ENCODE assay signal across 17 mouse cellular contexts in the genomic region with DNA sequence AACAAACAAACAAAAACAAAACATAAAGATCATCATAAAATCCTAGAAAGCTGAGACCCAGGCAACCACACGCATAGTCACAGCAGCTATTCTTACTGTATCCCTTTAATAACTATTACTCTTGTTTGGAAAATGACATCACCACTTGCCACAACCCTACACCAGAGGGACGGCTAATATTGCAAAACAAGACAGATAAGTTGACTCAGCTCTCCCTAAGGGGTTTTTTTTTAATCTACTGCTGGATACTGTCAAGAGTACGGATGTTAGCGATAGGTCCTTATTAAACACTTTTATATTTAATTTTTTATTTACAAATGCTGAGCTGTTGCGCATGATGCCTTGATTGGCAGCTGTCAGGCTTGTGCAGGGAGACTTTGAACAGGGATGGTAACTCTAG. TPM values are rescaled to one million over a fixed set of nuclear protein-coding genes. Genes with fewer than 3 reads are reported as not detected.
DNase-seq lines count a peak whose midpoint lies in the region; ATAC-seq and TF ChIP-seq lines count a peak whose summit lies in the region.
"Had no signal": no experiment of that assay in that cellular context is flagged by ENCODE, and none has a peak within 500 bp of the region (broad histone marks: within the 10 kb centered on the region; RNA-seq: fewer than 3 reads in every experiment).

No protein-coding gene starts in this region.

- H3K4me2 ChIP-seq in lung, embryonic 14.5 days, result no peak overlapping the region
- no peak overlapping the region for H3K4me2 ChIP-seq in intestine, embryonic 15.5 days (replicated peaks)
- H3K4me2 ChIP-seq: hindbrain, embryonic 14.5 days; neural tube, embryonic 12.5 days had no signal

- no peak for ATAC-seq in lung, embryonic 14.5 days (ENCODE audit: insufficient read depth)
- no peak for ATAC-seq in intestine, embryonic 15.5 days
- ATAC-seq: activated CD4-positive, CD25-positive, alpha-beta regulatory T cell, adult 4 months had no signal

- 65% methylated on average over 5 of the region's 5 CpGs for WGBS in lung, embryonic 14.5 days
- 72% methylated on average over 5 of the region's 5 CpGs for WGBS in intestine, embryonic 15.5 days

- peak; percentile 21 for DNase-seq in gastrocnemius, adult 18-20 months (ENCODE audit: low spot score)
- DNase-seq in gastrocnemius, postnatal 10 days, result no peak
- DNase-seq in lung, embryonic 14.5 days, result peak; percentile 28
- DNase-seq in lung, adult 18-20 months, result no peak
- DNase-seq in skeletal muscle tissue, adult 2 months (ENCODE audit: low read depth, low spot score), result peak; percentile 54
- no peak for DNase-seq in kidney, postnatal 10 days
- DNase-seq: cerebellum, postnatal 10 days; kidney, adult 11 months; kidney, postnatal 25 days; midbrain, embryonic 14.5 days had no signal

- TF ChIP-seq CTCF in lung, embryonic 14.5 days (IDR thresholded peaks at IDR 0.05; ENCODE audit: low read depth), result no peak
- no peak for TF ChIP-seq CTCF in bone marrow macrophage, adult 2 months (IDR thresholded peaks at IDR 0.05; ENCODE audit: low read depth, low read length)

- no peak for TF ChIP-seq POLR2A in bone marrow macrophage, adult 2 months (IDR thresholded peaks at IDR 0.05; ENCODE audit: borderline replicate concordance, low read depth, low read length)

- H3K27ac ChIP-seq in lung, embryonic 14.5 days (ENCODE audit: low read depth), result no peak overlapping the region
- peak overlapping the region; percentile 74 for H3K27ac ChIP-seq in bone marrow macrophage, adult 2 months (ENCODE audit: insufficient read depth, low read depth, low read length)
- no peak overlapping the region for H3K27ac ChIP-seq in intestine, embryonic 15.5 days
- H3K27ac ChIP-seq: hindbrain, embryonic 14.5 days; liver, embryonic 14.5 days; neural tube, embryonic 12.5 days had no signal

- H3K4me3 ChIP-seq in lung, embryonic 14.5 days (ENCODE audit: low read depth, low read length), result no peak overlapping the region
- H3K4me3 ChIP-seq in bone marrow macrophage, adult 2 months (ENCODE audit: insufficient read depth, low read length), result 0 out of 2 replicates have a peak overlapping the region, but pooled peaks have one; percentile 15
- no peak overlapping the region for H3K4me3 ChIP-seq in intestine, embryonic 15.5 days (replicated peaks)
- H3K4me3 ChIP-seq: erythroblast, embryonic 14.5 days; neural tube, embryonic 12.5 days had no signal

- no peaks in the 10 kb centered on the region for H3K36me3 ChIP-seq in lung, embryonic 14.5 days (ENCODE audit: insufficient read depth)
- no peaks in the 10 kb centered on the region for H3K36me3 ChIP-seq in intestine, embryonic 15.5 days
- H3K36me3 ChIP-seq: neural tube, embryonic 12.5 days had no signal

- H3K4me1 ChIP-seq in lung, embryonic 14.5 days (ENCODE audit: insufficient read depth), result no peaks in the 10 kb centered on the region
- peaks cover 14% of the 10 kb centered on the region for H3K4me1 ChIP-seq in bone marrow macrophage, adult 2 months (ENCODE audit: control insufficient read depth, insufficient read depth, low read length)
- no peaks in the 10 kb centered on the region for H3K4me1 ChIP-seq in intestine, embryonic 15.5 days (replicated peaks)
- H3K4me1 ChIP-seq: neural tube, embryonic 12.5 days had no signal

- H3K9me3 ChIP-seq in lung, embryonic 14.5 days (ENCODE audit: low read depth, low read length), result no peaks in the 10 kb centered on the region
- no peaks in the 10 kb centered on the region for H3K9me3 ChIP-seq in intestine, embryonic 15.5 days
- H3K9me3 ChIP-seq: neural tube, embryonic 12.5 days had no signal

- no peaks in the 10 kb centered on the region for H3K27me3 ChIP-seq in lung, embryonic 14.5 days (ENCODE audit: insufficient read depth, low read length)
- H3K27me3 ChIP-seq in intestine, embryonic 15.5 days (replicated peaks), result no peaks in the 10 kb centered on the region
- H3K27me3 ChIP-seq: neural tube, embryonic 12.5 days had no signal

- H3K9ac ChIP-seq in lung, embryonic 14.5 days, result no peak overlapping the region
- H3K9ac ChIP-seq in intestine, embryonic 15.5 days, result no peak overlapping the region
- H3K9ac ChIP-seq: hindbrain, embryonic 14.5 days; liver, embryonic 14.5 days; neural tube, embryonic 12.5 days had no signal

RNA-seq across cellular contexts. Expression of a gene that starts 35.0 kb away (rescaled TPM):
- total RNA-seq in gastrocnemius, adult 18-20 months (2021), result 10 to 100 TPM; 29.0 to 38.6 TPM
- 10 to 100 TPM; 40.9 to 55.1 TPM for total RNA-seq in gastrocnemius, postnatal 10 days (2021)
- polyA plus RNA-seq in lung, embryonic 14.5 days (2014; fragmentation: Nextera tagmentation; extraction: Ambion mirVana), result 3.6 and 4.8 TPM in 2 replicates
- polyA plus RNA-seq in bone marrow macrophage, adult 2 months (2012; ENCODE audit: insufficient read depth, insufficient read length, missing spikeins), result 0.32 TPM in 1 of 2 replicates, not detected in the other
- polyA plus RNA-seq in intestine, embryonic 15.5 days (2015; fragmentation: Nextera tagmentation; extraction: Ambion mirVana), result 0.98 and 1.0 TPM in 2 replicates
- polyA plus RNA-seq: erythroblast, embryonic 14.5 days had no signal

RNA-seq across cellular contexts. Expression of a gene that starts 37.2 kb away (rescaled TPM):
- 10 to 100 TPM in 1 of 2 experiments, 1 to 10 TPM in 1; 8.4 to 12.9 TPM for total RNA-seq in gastrocnemius, adult 18-20 months (2021)
- 10 to 100 TPM; 20.9 to 26.2 TPM for total RNA-seq in gastrocnemius, postnatal 10 days (2021)
- 6.3 and 6.8 TPM in 2 replicates for polyA plus RNA-seq in lung, embryonic 14.5 days (2014; fragmentation: Nextera tagmentation; extraction: Ambion mirVana)
- 66.7 and 77.2 TPM in 2 replicates for polyA plus RNA-seq in bone marrow macrophage, adult 2 months (2012; ENCODE audit: insufficient read depth, insufficient read length, missing spikeins)
- polyA plus RNA-seq in intestine, embryonic 15.5 days (2015; fragmentation: Nextera tagmentation; extraction: Ambion mirVana), result 1.1 and 1.2 TPM in 2 replicates
- polyA plus RNA-seq: activated CD4-positive, CD25-positive, alpha-beta regulatory T cell, adult 4 months; erythroblast, embryonic 14.5 days had no signal

Comparison
In these comparisons a context has a peak if more than half of its experiments do, and no peak if none do; other contexts are left out.
1. DNase-seq: peak in gastrocnemius, adult 18-20 months (single experiment), lung, embryonic 14.5 days (single experiment) and skeletal muscle tissue, adult 2 months (single experiment); none in gastrocnemius, postnatal 10 days (single experiment), lung, adult 18-20 months (0 of 2) and kidney, postnatal 10 days (single experiment).